Mouse (Mus musculus): ENCODE measurements around the gene Pip5k1a.

- TF ChIP-seq GATA1 (IDR thresholded peaks at IDR 0.05; ENCODE audit: low read length) (no peak), TAL1 (IDR thresholded peaks at IDR 0.05; ENCODE audit: low read length) (no peak)
Observed at GRCm38 (mm10) chr3:95047914-95048313, 58.8 kb downstream of the Pip5k1a start.
